Mouse (Mus musculus) heart, adult 18-20 months (tissue): ENCODE data around the gene Washc1. TPM values are rescaled to one million over a fixed set of nuclear protein-coding genes. Genes with fewer than 3 reads are reported as not detected.
"Not testable (repeated sequence)": the region's sequence is repeated elsewhere in the genome, so short reads cannot be mapped to it uniquely, and the experiment has no call there.

ENCODE experiments used
- DNase-seq, 2 experiments: peaks; one replicate each; pipeline ENCODE4 v3.0.0; 2021 to 2022; ENCODE audit warnings: mixed read lengths in 1 of 2
- long read RNA-seq, 2 experiments: library from polyadenylated mRNA; stranded (forward); transcript quantifications; one replicate each; pipeline ENCODE4 v2.0.0; 2021
- total RNA-seq, 2 experiments: library from RNA; stranded (reverse); gene quantifications; 2 replicates each; pipeline ENCODE4 v1.2.3; 2021

Gene Washc1
- 10 to 100 TPM; 22.5 to 25.0 TPM for total RNA-seq
- long read RNA-seq, experiment 1, partial matches to known transcripts, result 0 of 7 reads
- long read RNA-seq, experiment 1, other reads (novel, unspliced or antisense), result 1 of 7 reads
- long read RNA-seq, experiment 2, partial matches to known transcripts, result 3 of 8 reads
- long read RNA-seq, experiment 2, other reads (novel, unspliced or antisense), result 1 of 8 reads

DNA sequence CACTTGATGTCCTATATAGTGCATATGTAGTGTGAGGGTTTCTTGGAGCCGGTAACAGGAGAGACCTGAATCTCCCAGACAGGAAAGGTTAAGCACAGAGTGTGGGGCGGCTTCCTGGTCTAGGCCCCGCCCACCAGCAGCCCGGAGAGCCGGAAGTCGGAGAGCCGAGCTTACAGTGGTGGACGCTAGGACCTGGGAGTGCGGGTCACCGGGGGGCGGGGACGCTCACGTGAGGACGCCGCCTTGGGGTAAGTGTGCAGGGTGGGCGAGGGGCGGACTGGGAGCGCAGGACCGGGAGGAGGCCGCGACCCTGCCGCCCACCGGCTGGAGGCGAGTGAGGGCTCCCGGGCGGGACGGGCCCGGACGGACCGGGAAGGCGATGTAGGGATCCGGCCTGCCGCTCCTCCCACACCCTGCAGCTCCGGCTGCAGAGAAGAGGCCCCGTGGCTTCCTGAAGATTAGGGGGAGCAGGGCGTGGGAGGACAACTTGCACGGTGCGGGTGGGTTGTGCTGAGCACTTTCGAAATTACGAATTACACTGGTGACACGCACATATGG lies at the start of gene Washc1:
Washc1 (plus strand) TSS at position 144 of the 558 bp plus-strand sequence.
- DNase-seq, result peak; percentile 92 to 93

DNA sequence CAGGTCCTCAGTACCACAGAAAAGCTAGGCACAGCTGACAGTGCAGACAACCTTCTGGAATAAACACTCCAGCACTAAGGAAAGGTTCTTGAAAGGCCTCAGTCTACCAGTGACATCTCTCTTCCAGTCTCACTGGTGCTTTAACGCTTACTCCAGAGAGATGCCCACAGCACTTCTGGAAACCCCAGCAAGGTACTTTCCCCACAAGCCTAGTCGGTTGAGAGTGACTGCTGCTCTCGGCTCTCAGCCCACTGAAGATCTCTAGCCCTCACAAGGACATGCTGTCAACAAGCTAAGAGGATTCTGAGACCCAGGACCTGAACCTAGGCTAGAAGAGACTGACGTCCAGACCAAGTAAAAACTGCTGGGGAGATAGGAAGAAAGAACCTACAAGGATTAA lies 46.2 kb upstream of the Washc1 start:
- DNase-seq, result no peak

DNA sequence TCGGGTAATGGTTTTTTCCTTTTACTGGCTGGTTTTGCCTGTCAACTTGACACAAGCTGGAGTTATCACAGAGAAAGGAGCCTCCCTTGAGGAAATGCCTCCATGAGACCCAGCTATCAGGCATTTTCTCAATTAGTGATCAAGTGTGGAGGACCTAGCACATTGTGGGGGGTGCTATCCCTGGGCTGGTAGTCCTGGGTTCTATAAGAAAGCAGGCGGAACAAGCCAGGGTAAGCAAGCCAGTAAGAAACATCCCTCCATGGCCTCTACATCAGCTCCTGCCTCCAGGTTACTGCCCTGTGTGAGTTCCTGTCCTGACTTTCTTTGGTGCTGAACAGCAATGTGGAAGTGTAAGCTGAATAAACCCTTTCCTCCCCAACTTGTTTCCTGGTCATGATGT lies 42.3 kb upstream of the Washc1 start:
- not testable (repeated sequence) for DNase-seq

DNA sequence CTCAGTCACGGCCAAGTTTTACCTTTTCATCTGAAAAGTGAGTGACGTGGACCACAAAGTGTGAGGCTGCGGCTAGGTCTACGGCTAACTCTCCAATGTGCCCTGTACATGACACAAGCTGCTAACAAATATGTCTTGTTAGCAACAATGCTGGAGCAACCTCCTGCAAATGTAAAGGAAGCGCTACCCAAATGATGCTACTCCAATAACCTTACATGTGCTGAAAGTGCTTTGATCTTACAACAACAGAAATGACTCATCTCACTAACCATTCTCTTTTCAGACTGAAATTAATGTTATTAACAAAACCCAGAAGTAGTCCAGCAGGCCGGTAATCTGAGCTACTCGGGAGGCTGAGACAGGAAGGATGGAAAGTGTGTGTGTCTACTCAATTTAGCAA lies 37.4 kb upstream of the Washc1 start:
- no peak for DNase-seq

DNA sequence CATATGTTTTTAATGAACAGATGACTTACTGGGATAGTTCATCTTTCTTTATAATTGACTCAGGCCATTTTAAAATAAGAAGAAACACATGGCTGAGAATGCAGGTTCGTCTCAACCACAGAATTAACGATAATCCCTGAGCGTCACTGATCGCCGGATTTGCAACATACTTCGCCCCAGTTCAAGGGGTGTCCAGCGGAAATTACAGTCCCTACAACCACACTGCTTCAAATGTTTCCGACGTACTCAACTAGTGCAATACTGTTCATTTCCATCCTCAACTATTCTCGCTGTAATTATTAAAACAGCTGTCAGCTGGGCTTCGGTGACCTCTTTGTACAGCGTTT lies 35.5 kb upstream of the Washc1 start:
- peak in 1 of 2 experiments; percentile 23 for DNase-seq

DNA sequence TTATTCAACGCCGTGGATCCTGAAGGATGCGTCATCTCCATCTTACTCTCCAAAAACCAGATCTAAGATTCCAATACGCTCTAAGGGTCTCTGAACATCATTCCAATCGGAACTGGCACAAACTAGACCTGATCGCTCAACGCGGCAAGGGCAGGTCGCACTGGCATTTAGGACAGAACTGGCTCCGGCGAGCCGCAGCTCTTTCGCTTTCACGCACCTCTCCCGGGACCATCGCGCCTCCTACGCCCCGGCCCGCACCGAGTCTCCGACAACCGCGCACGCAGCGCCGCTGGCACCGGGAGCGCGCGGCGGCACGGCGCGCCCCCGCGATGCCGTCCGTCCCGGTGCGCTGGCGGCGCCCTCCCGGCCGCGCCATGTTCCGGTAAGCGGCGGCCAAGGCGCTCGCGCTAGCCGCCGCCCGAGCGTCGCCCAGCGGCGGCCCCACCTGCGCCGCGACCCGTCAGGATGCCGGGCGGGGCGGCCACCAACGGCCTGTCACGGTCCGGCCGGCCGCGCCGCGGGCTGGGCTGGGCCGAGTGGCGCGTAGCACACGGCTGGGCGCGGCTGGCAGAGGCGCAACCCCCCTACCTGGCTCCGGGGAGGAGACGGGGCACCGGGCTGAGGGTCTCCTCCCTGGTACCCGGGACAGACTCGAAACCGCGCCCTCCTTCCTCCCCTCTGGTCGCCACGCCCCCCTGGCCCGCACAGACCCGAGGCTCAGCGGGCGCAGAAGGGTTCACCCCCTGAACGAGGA lies 35.0 kb upstream of the Washc1 start:
- DNase-seq, result peak; percentile 45 to 57

DNA sequence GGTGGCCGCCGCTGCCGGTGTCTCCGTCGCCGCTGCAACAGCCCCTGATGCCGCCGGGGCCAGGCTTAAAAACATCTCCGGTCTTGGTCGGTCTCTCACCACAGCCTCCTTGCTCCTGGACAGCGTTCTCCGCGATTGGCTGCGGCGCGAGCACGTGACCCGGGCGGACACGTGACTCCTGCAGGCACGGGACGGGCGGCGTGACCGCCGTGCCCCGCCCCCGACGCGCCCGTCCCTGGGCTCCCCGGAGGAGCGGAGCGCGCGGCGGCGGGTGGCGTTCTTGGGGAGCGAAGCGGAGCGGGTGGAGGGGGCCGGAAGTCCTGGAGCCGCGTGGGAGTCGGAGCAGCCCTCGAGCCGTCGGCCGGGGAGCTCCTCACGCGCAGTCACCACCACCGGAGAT lies 34.4 kb upstream of the Washc1 start, which contains the start of gene Ankrd12:
Ankrd12 (minus strand) TSS at position 156 of the 400 bp plus-strand sequence.
- DNase-seq, result peak; percentile 97 to 98

DNA sequence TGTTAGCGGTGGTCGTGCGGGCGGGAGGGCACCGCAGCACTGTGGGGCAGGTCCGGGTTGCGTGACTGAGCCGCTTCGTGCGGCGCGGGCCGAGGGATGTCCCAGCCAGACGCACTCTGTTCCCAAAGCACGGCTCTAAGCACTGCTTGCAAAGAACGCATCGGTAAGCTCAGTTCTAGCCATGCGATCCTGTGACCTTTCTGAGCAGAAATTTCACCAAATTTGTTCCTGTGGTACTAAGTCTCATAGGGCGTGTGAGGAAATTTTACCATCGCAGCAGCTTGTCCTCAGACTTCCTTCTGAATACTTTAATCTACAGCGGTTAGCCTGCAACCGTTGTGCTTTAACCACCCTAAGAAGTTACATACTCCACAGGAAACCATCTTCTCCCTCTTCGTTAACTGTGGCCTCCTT lies 33.9 kb upstream of the Washc1 start:
- DNase-seq, result no peak

DNA sequence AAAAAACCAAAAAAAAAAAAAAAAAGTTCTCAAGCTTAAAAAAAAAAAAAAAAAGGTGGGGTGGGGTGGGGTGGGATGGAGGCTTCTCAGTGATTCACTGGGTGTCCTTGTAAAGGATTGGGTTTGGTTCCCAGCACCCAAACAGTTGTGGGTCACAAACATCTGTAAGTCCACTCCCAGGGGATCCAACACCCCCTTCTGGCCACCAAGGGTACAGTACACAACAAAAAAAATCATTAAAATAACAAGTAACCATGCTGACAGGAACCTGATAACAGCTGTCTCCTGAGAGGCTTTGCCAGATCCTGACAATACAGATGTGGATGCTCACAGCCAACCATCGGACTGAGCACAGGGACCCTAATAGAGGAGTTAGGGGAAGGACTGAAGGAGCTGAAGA lies 26.9 kb upstream of the Washc1 start:
- DNase-seq, result no peak

DNA sequence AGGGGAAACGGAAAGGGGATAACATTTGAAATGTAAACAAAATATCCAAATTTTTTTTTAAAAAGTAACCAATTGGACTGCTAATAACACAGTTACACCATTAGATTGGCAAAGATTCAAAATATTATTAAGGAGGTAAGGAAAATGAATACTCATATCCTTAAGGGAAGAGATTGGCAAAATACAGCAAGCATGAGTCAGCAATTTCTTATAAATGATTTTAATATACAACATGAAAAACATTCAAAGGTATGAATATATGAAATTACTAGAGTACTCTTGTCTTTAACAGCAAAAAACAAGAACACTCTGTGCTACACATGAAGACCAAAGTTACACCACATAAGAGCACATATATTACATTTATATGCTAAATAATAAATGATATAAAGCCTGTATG lies 26.3 kb upstream of the Washc1 start:
- DNase-seq, result no peak

DNA sequence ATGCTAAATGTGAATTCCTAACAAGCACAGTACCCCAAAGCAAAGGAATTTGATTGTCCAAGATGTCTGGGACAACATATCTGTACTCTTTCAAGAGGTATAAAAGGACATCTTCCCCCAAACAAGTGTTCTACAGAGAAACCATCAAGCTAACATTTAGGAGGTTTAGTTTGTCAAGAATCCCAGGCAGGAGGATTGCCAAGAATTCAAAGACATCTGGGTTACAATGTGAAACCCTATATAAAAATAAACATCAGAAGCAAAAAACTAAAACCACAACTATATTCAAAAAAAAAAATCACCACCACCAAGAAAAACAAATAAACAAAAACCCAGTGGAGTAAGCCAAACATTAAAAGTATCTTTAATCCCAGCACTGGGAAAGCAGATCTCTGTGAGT lies 21.1 kb upstream of the Washc1 start:
- DNase-seq, result no peak

DNA sequence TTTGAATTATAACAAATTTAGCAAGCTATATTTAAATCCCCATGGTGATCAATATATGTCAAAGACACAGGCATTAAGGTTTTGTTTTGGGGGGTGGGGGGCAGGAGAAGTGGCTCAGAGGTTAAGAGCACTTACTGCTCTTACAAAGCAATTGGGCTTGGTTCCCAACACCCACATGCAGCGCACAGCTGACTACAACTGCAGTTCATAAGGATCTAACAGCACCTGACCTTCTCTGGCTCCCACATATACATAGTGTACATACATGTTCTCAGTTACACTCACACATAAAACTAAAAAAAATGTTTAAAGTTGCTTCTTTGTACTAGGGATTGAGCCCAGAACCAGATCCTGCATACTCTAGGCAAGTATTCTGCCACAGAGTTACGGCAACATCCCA lies 20.0 kb upstream of the Washc1 start:
- DNase-seq, result no peak

DNA sequence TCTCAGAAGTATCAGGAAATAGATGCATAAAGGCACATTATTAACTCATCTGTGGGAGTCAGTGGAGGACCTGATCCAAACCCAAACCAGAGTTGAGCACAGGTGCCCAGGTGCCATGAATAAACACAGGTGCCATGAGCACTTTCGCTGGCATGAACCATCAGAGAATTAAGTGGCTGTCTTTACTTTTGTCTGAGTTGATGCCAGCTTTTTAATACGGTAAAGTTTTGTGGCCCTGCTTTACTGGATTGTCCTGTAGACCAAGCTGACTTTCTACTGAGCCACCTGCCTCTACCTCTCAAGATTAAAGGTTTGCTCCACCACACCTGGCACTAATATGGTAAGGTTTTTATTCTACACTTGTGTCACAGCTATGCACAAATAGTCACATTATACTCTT lies 19.3 kb upstream of the Washc1 start:
- DNase-seq, result no peak

DNA sequence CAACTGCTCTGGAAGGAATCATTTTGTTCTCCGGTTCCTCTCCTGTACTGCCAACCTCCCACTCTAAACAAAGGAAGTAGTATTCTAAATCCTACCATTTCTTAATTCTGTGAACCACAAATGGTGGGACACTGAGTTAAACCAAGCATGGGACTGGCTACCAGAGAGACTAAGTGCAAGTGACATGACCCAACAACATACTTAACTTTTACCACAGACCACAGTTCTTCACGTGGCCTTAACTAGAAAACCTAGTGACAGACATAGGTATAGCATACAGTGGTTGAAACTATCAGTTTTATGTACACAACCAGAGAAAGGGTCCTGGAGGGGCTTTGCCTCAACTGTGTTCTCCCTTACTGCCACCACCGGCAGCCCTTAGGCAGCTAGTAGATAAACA lies 18.7 kb upstream of the Washc1 start:
- DNase-seq, result no peak

DNA sequence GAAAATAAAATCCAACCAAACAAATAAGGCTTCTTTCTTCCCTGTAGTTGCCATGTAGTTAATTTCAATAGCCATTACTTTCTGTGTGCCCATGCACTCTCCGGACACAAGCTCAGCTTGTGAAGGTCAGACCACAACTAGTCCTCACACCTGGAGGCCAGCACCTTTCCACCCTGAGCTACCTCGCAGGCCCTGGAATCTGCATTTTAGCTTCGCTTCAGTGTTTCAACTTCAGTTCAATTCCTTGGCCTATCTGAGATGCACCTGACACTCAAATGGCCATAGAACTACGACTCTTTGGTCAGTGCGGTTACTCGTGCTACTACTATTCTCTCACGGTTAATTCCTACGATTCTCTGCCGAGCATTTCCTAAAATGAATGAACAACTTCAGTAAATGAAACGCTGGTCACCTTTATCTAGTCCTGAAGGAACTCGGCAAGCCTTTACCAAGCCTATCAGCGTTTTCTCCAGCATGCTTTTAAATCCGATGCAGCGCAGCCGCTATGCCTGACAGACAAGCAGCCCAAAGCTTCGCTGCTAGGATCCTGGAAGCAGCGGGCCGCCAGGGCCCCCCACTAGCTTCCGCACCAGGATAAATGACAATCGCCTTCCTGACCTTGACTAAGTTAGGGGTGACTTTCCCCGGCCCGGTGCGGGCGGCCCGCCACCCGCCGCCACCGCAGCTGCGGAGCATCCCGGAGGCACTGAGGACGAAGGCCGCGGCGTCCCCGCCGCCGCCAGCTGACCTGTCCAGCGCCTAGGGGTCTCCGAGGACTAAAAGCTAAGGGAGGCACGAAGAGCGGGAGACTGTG lies 10.6 kb upstream of the Washc1 start:
- peak in 1 of 2 experiments; percentile 34 for DNase-seq

DNA sequence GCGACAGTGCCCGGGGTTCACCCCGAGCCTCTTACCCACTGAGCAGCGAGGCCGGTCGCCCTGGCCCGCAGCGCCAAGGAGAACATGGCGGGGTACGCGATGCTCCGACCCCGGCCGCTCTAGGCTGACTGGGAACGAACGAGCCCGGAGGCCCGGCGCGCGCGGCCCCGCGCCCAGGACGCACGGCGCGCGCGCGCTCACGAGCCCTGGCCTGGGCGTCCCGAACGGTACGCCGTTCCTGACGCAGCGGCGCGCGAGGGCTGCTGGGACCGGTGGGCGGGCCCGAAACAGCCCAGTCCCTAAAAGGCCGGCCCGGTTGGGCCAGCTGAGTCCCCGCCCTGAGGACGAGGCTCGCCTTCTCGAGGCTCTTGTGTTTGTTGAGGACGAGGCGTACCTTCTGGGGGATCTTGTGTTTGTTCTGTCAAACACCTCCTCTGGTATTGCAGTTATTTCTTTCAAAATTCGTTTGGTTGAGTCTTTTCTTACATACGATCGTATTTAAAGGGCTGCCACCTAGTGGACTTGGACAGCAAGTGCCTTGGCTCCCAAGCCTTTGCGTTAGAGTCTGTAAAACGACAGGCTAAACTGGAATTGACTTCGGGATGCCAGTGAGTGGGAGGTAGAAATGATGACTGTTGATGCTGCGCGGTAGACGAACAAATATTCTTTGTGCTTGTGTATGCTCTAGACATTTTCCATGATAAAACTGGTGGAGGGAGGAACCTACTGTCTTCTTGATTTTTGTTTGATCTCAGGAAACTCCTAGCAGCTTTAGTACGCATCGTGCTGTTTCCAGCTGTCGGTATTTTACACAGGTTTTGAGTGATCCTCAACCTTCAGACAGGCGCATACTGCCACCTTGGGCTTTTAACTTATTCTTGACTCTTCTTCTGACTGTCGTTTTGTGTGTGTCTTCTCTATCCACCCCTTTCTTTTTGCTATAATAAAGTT lies 9.7 kb upstream of the Washc1 start, which contains the start of gene Ndufv2:
Ndufv2 (minus strand) TSS at position 180 of the 951 bp plus-strand sequence.
- peak; percentile 93 to 95 for DNase-seq

DNA sequence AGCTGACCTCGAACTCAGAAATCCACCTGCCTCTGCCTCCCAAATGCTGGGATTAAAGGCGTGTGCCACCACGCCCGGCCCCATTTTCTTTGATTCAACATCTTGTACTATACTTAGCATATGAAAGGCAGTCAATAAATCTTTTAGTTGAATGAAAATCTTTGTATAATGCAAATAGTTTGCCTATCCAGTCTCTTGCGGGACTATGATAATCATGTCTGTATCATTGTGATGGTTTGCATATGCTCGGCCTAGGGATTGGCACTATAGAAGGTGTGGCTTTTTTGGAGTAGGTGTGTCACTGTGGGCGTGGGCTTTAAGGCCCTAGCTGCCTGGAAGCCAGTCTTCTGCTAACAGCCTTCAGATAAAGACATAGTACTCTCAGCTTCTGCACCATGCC lies 7.3 kb upstream of the Washc1 start:
- DNase-seq, result no peak

DNA sequence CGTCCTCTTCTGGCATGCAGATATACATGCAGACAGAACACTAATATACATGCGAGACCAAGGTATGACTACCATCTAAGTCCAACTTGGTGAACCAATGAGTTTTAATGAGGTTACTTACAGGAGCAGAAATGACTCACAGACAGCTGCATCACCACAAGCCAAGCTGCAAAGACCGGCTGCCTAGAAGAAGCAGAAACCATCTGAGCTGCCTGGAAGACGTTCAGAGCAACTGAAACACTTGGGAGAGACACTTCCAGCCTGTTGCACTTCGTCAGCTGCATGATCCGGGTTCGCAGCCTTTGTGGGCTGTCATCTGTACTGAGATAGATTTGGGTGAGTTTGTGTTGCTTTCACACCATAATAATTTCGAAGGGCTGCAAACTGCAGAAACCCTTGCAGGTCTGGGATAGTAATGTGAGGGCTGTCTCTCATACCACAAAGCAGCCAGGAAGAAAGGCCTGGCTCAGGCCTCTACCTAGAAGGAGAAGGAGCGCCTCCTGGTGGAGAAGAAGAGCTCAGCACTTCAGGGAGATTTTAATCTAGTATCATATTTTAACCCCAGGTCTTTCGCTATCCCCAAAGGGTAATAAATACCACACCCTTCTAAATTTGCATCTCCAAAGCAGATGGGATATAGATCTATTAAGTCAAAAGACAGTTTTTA lies 4.6 kb upstream of the Washc1 start:
- DNase-seq, result peak; percentile 64 to 83

DNA sequence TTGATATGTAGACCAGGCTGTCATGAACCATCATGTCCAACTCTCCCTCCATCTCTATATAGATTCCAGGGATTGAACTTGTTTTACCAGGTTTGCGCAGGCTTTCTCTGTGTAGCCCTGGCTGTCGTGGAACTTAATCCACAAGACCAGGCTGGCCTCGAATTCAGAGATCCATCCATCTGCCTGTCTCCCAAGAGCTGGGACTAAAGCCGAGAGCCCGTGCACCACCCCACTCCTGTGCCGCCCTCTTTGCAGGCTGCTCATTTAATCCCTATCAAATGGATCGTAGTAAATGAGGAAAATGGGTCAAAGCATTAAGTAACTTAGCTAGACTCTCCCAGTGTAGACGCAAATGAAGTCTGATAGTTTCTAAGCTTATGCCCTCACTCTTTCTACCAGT lies 3.9 kb upstream of the Washc1 start:
- DNase-seq, result no peak

DNA sequence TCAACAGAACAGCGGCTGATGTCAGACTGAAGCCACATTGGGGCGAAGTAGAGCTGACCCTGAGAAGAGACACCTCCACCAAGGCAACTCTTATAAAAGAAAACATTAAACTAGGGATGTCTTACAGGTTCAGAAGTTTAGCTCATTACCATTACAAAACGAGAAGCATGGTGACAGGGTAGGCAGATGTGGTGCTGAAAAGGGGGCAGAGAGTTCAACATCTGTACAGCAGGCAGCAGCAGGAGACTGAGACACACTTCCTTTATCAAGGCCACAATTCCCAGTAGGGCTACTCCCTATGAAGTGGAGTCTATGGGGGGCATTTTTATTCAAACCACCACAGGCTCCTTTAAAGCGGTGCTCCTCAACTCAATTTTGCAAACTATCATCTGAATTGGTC lies 3.1 kb upstream of the Washc1 start:
- DNase-seq, result no peak

DNA sequence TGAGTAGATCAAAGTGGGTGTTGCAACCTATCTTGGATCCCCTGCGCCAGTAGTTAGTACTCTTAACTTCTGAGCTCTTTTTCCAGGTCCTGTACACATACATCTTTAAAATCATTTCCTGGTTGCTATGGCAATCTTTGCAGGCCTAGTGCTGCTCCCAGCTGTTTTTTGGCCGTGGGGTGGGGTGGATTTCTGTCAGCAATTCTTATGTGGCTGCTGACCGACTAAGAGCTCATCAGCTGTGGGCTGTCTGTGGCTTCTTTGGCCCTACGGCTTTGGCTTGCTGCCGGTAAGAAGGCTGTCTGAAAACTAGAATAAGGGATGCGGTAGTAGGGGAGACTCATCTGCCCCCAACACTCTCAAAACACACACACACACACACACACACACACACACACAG lies 599 bp upstream of the Washc1 start:
- DNase-seq, result peak; percentile 30 to 34
